Mouse (Mus musculus) skeletal muscle tissue, adult 2 months (tissue): ENCODE measurements around the gene Manba.
A peak's percentile ranks its signal among the peaks of the same experiment; 100 is the strongest.

Experiments used
- DNase-seq: peaks from one replicate; pipeline ENCODE4 v3.0.0-alpha.2; 2012; ENCODE audit warnings: low read depth, low spot score

Gene Manba

DNA sequence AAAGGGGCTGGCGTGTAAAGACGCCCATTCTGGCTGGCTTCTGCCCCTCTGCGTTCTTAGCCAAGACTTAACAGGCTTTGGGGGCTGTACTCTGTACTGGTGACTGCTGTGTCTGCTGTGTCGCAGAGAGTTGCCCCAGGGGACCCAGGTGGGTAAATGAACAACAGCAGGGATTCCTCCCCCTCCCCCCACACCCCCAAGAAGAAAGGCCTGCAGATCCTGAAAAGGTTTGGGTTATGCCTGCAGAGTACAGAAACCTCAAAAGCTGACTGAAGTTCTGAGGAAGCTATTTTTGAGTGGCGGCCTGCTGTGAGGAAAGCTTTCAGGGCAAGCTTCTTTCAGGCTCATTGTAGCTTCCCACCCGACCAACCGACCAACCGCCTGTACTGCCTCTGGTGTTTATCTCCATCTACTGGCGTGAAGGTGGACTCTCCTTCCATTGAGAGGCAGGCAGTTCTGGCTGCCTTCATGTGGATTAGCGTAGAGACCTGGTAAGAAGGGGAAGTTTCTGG is 96.3 kb downstream of the Manba start:
- peak; percentile 64 for DNase-seq

- DNase-seq, result peak; percentile 28
Observed at GRCm38 (mm10) chr3:135582246-135582645, 96.8 kb downstream of the Manba start.

DNA sequence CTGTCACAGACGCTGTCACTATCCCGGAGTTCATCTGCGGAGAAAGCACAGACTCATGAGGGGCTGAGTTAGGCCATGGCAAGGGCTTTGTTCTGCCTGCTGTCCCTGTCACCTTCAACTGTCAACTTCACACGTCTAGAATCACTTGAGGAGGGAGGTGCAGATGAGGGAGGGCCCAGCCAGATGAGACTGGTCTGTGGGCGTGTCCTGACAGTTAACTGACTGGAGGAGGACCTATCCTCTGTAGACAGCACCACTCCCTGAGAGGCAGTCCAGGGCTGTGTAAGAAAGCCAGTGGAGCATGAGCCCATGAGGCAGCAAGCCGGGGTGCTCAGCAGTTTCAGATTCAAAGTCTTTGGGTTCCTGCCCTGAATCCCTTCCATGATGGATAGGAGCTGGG is 100.1 kb downstream of the Manba start:
- DNase-seq, result no peak

GRCm38 (mm10) chr3:135586060-135586459 is 100.6 kb downstream of the Manba start:
- no peak for DNase-seq

GRCm38 (mm10) chr3:135586471-135586880 is 101.1 kb downstream of the Manba start:
- peak; percentile 71 for DNase-seq

DNA sequence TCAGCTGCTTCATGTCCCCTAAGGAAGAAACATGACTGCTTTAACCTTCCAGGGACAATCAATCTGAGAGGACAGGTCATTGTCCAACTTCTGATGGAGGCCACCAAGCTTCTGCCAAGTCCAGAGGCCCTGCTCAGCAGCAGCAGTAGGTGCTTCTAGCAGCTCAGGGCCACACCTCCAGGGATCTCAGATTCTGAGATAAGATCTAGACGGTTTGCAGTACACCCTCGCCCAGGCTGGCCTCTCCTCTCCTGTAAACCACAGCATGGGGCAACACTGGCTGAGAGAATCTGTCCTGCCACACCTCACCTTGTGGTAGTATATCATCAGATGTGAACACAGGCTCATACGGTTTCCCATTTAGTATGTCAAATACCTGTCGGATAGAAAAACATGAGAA is 105.1 kb downstream of the Manba start:
- DNase-seq, result no peak

DNA sequence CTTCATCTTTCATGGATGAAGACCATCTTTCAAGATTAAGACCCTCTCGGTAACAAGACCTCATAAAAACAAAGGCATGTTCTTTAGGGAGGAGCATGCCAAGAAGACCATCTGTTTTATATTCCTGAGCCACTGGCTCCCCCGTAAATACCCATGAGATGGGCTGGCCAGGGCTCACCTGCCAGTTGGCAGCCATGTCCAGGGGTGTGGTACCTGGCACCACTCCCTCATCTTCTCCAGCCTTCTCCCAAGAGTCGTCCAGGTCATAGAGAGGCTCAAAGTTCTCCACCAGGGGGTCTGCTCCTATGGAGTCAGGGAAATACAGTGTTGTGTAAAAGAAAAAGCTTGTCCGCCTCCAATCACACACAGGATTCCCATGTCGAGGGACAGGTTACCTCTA is 106.0 kb downstream of the Manba start:
- DNase-seq, result no peak

DNA sequence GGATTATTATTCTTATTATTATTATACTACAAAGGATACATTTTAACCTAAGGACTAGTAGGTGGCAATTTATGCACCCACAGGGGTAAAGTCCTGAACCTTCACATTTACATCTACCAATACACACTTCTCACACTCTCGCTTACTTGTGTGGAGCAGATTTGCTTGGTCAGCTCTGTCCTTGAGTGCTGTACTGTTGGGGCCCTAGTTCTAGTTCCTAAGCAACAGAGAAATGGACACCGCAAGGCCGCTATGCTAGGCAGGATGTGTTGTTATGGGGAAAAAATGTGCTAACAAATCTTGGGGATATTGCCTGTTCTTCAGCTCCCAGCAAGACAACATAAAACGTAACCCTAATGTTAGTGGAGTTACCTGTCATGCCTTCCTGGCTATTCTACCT is 106.6 kb downstream of the Manba start:
- DNase-seq, result no peak

DNA sequence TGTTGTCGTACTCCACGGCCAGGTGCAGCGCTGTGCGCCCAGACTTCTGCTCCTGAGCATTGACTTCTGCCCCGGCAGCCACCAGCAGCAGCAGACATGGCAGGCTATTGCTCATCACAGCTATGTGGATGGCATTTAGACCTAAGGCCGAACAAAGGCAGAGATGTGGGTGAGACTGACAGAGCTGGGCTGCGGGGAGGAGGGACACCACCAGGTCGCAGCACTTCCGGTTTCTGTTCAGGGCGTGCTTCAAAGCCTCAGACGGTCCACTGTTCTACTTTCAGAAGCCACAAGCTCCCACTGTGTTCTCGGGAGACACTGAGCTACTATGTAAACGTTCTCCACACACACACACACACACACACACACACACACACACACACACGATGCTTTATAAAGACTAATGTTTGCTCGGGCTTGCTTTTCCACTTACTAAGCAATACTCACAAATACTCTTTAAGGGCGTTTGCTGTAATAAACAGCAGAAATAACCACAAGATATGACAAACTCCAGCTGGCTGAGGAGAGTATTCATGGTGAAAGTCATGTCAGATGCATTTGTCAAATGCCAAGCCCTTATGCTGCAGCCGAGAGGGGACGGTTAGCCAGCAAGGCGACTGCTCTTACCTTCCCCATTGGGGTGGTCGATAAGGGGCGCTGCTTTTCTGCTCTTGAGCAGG is 109.0 kb downstream of the Manba start:
- no peak for DNase-seq

- no peak for DNase-seq
Observed at GRCm38 (mm10) chr3:135597014-135597413, 111.6 kb downstream of the Manba start.

GRCm38 (mm10) chr3:135598355-135598754 is 112.9 kb downstream of the Manba start:
- no peak for DNase-seq

GRCm38 (mm10) chr3:135602731-135603130 is 117.3 kb downstream of the Manba start:
- DNase-seq, result no peak

DNA sequence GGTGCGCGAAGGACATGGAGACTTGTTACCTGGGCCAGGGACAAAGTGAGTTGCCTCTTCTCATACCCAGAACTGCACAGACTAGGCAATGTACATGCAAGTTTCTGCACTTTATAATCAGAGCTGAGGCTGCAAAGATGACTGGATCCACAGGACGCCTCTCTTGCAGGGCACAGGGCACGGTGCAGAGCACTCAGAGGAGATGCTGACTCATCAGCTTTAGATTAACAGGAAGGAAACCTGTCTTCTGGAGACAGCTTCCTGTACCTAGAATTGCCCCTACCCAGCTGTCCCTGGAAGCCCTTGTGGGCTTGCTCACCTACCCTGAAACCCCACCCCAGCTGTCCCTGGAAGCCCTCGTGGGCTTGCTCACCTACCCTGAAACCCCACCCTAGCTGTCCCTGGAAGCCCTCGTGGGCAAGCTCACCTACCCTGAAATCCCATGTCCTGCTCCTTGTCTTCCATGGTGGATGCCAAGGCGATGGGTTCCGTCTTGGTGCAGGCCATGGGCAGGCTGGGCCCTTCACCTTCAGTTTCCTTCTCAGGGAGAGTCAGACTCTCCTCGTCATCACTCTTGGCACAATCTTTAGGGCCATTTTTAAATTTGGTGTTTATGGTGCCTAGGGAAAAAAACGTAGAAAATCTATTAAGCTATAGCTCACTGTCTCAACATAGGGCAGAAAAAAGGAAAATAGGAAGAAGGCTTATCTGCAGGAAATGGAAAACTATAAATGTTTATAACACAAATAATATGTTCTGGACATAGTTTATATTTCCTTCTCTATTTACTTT is 119.4 kb downstream of the Manba start:
- no peak for DNase-seq

DNA sequence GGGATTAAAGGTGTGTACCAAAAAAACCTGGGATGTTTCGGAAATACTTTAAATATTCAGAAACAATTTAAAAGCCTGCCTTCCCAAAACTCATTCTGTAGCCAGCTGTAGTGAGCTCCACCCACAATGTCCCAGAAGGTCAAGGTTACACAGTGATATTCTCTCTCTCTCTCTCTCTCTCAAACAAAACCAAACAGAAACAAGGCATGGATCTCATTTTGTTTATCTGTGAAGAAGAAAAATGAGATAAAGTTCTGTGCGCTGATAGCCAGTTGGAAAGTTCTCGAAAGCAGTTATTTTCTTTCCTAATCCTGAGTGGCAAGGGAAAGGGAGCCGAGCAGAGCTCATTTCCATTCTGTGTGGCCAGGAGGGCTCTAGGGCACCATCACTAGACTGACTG is 120.1 kb downstream of the Manba start:
- DNase-seq, result no peak

GRCm38 (mm10) chr3:135606592-135606991 is 121.2 kb downstream of the Manba start:
- no peak for DNase-seq

DNA sequence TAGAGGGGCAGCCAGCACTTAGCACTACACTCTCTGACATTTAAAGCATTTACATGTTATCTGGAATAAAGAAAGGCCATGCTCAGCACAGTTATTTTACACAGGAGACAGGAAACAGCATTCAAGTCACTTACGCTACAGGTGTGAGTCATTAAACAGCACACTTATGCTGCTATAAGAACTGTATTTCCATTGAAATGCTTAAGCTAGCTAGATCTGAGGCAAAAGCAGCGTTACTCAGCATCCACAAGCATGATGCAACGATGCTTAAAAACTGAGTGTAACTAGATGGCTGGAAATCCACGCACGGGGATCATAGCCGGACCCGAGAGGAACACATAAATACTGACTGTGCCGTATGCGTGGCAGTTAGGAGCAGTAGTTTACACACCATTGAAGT is 121.6 kb downstream of the Manba start:
- DNase-seq, result no peak

- peak; percentile 31 for DNase-seq
Observed at GRCm38 (mm10) chr3:135607660-135608473, 122.5 kb downstream of the Manba start.

GRCm38 (mm10) chr3:135610221-135610620 is 124.8 kb downstream of the Manba start:
- DNase-seq, result no peak

GRCm38 (mm10) chr3:135614376-135614775 is 129.0 kb downstream of the Manba start:
- DNase-seq, result no peak

DNA sequence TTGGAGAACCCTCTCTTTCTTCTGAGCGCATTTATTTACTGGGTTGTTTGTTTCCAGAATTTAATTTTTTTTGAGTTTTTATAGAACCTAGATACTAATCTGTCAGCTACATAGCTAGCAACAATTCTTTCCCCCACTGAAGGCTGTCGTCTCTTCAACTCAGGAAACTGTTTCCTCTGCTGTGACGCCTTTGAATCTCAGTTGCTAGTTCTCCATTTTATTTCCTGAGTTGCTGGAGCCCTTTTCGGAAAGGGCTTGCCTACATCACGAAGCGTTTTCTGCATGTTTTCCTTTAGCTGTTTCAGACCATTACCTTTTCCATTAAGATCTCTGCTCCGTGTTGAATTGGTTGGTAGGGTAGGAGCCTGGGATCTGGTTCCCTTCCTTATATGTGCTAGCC is 131.3 kb downstream of the Manba start:
- DNase-seq, result no peak
